9 mouse cellular contexts compared by ENCODE assay signal in genomic region chr1:184289733-184290416, GRCm38 (mm10).
DNase-seq lines count a peak whose midpoint lies in the region; ATAC-seq lines count a peak whose summit lies in the region.
"Had no signal": no experiment of that assay in that cellular context is flagged by ENCODE, and none has a peak within 500 bp of the region (broad histone marks: within the 10 kb centered on the region; RNA-seq: fewer than 3 reads in every experiment).

No protein-coding gene starts in this region.

- 48% methylated on average over 7 of the region's 7 CpGs for WGBS in kidney, embryonic 16.5 days

- H3K27me3 ChIP-seq in kidney, embryonic 16.5 days (ENCODE audit: insufficient read depth, low read length): no peaks in the 10 kb centered on the region

- peak; percentile 5 to 15 for DNase-seq in cerebellum, postnatal 14 days
- no peak for DNase-seq in cerebellum, postnatal 25 days
- DNase-seq in 3T3-L1 (ENCODE audit: low read depth, low spot score): peak; percentile 21
- peak; percentile 21 for DNase-seq in gastrocnemius, postnatal 10 days
- no peak for DNase-seq in urinary bladder, postnatal 10 days (ENCODE audit: low spot score)
- DNase-seq in left cerebral cortex, adult 8-10 months (ENCODE audit: low spot score in 2 of 2): no peak
- DNase-seq in left cerebral cortex, adult 9 months (ENCODE audit: low spot score in 2 of 2): no peak
- DNase-seq: thymus, postnatal 36 days had no signal

- peak; percentile 65; the same call in 1 of the 2 replicates for ATAC-seq in kidney, embryonic 16.5 days (ENCODE audit: low FRiP score, low TSS enrichment)

- no peaks in the 10 kb centered on the region for H3K36me3 ChIP-seq in kidney, embryonic 16.5 days (ENCODE audit: insufficient read depth, low read length)

- no peak overlapping the region for H3K9ac ChIP-seq in kidney, embryonic 16.5 days (replicated peaks; ENCODE audit: low read length)

- H3K4me2 ChIP-seq in kidney, embryonic 16.5 days (replicated peaks; ENCODE audit: low read depth, low read length): no peak overlapping the region

- no peaks in the 10 kb centered on the region for H3K9me3 ChIP-seq in kidney, embryonic 16.5 days (ENCODE audit: low read length)

- H3K4me1 ChIP-seq in kidney, embryonic 16.5 days (ENCODE audit: insufficient read depth, low read length): no peaks in the 10 kb centered on the region

- H3K4me3 ChIP-seq in kidney, embryonic 16.5 days (ENCODE audit: low read length): no peak overlapping the region

- H3K27ac ChIP-seq in kidney, embryonic 16.5 days (ENCODE audit: low read length): no peak overlapping the region

Comparison
In these comparisons a context has a peak if more than half of its experiments do, and no peak if none do; other contexts are left out.
1. DNase-seq: peak in cerebellum, postnatal 14 days (2 of 2), 3T3-L1 (single experiment) and gastrocnemius, postnatal 10 days (single experiment); none in cerebellum, postnatal 25 days (0 of 2), urinary bladder, postnatal 10 days (single experiment), left cerebral cortex, adult 8-10 months (0 of 2) and left cerebral cortex, adult 9 months (0 of 2).